32 mouse cellular contexts compared by ENCODE assay signal in genomic region chr17:80460258-80460657, GRCm38 (mm10). TPM values are rescaled to one million over a fixed set of nuclear protein-coding genes. Genes with fewer than 3 reads are reported as not detected.
DNase-seq lines count a peak whose midpoint lies in the region; ATAC-seq and TF ChIP-seq lines count a peak whose summit lies in the region.
"Had no signal": no experiment of that assay in that cellular context is flagged by ENCODE, and none has a peak within 500 bp of the region (broad histone marks: within the 10 kb centered on the region; RNA-seq: fewer than 3 reads in every experiment).

No protein-coding gene starts in this region.

- no peak for TF ChIP-seq CTCF in kidney, postnatal 0 days (IDR thresholded peaks at IDR 0.05; ENCODE audit: low read depth)
- TF ChIP-seq CTCF in kidney, adult 2 months (conservative IDR thresholded peaks at IDR 0.05; ENCODE audit: insufficient read depth, insufficient read length, low read depth, low read length) = no peak
- TF ChIP-seq CTCF in brain, embryonic 14.5 days (IDR thresholded peaks at IDR 0.05; ENCODE audit: borderline replicate concordance, extremely low read depth, insufficient read depth, insufficient read length) = no peak

- no peak for DNase-seq in heart, embryonic 10.5 days (ENCODE audit: low spot score)
- peak; percentile 35 for DNase-seq in kidney, postnatal 0 days (ENCODE audit: low spot score)
- DNase-seq in kidney, adult 2 months = no peak
- DNase-seq in Muller cell, postnatal 12 days (ENCODE audit: inconsistent ontology term) = peak; percentile 57
- peak; percentile 41 for DNase-seq in brain, embryonic 14.5 days (ENCODE audit: low read depth)
- no peak for DNase-seq in spleen, postnatal 4 days (ENCODE audit: low spot score in 2 of 2)
- DNase-seq in cerebellum, postnatal 10 days = no peak
- DNase-seq: adrenal gland, postnatal 14 days; B cell, adult 2 months; cerebellum, adult 2 months; cerebellum, postnatal 25 days; gastrocnemius, adult 2 months; gastrocnemius, postnatal 36 days; heart, adult 18-20 months; heart, postnatal 10 days; kidney, postnatal 4 days; layer of hippocampus, postnatal 36 days; left cerebral cortex, postnatal 4 days; liver, postnatal 0 days; lung, postnatal 36 days; right cerebral cortex, postnatal 14 days had no signal

- no peaks in the 10 kb centered on the region for H3K9me3 ChIP-seq in heart, embryonic 13.5 days
- no peaks in the 10 kb centered on the region for H3K9me3 ChIP-seq in heart, embryonic 10.5 days
- H3K9me3 ChIP-seq in kidney, postnatal 0 days (replicated peaks; ENCODE audit: low read length) = no peaks in the 10 kb centered on the region
- H3K9me3 ChIP-seq: embryonic facial prominence, embryonic 10.5 days; embryonic facial prominence, embryonic 15.5 days; hindbrain, embryonic 10.5 days; kidney, embryonic 15.5 days; liver, embryonic 12.5 days; midbrain, embryonic 15.5 days; neural tube, embryonic 12.5 days; stomach, embryonic 15.5 days had no signal

- no peak overlapping the region for H3K4me3 ChIP-seq in heart, embryonic 13.5 days
- no peak overlapping the region for H3K4me3 ChIP-seq in heart, embryonic 10.5 days
- H3K4me3 ChIP-seq in kidney, postnatal 0 days (replicated peaks; ENCODE audit: low read depth, low read length) = no peak overlapping the region
- H3K4me3 ChIP-seq in kidney, adult 2 months (ENCODE audit: insufficient read depth, low read depth, low read length) = no peak overlapping the region
- H3K4me3 ChIP-seq: embryonic facial prominence, embryonic 10.5 days; embryonic facial prominence, embryonic 15.5 days; gastrocnemius, adult 2 months; hindbrain, embryonic 10.5 days; kidney, embryonic 15.5 days; liver, embryonic 12.5 days; midbrain, embryonic 15.5 days; neural tube, embryonic 12.5 days; stomach, embryonic 15.5 days had no signal

- no peak overlapping the region for H3K4me2 ChIP-seq in heart, embryonic 13.5 days
- H3K4me2 ChIP-seq in kidney, postnatal 0 days (ENCODE audit: low read length) = no peak overlapping the region
- H3K4me2 ChIP-seq: embryonic facial prominence, embryonic 15.5 days; kidney, embryonic 15.5 days; liver, embryonic 12.5 days; midbrain, embryonic 15.5 days; neural tube, embryonic 12.5 days; stomach, embryonic 15.5 days had no signal

- no peaks in the 10 kb centered on the region for H3K27me3 ChIP-seq in heart, embryonic 13.5 days (replicated peaks)
- no peaks in the 10 kb centered on the region for H3K27me3 ChIP-seq in heart, embryonic 10.5 days (ENCODE audit: insufficient read depth, poor library complexity, severe bottlenecking)
- H3K27me3 ChIP-seq in kidney, postnatal 0 days (ENCODE audit: insufficient read depth, low read length) = no peaks in the 10 kb centered on the region
- H3K27me3 ChIP-seq in kidney, adult 2 months (replicated peaks; ENCODE audit: control insufficient read depth, insufficient read depth, low read length) = no peaks in the 10 kb centered on the region
- H3K27me3 ChIP-seq: embryonic facial prominence, embryonic 15.5 days; kidney, embryonic 15.5 days; liver, embryonic 12.5 days; midbrain, embryonic 15.5 days; neural tube, embryonic 12.5 days; stomach, embryonic 15.5 days had no signal

- 0 out of 2 replicates have a peak, but pooled peaks have one; percentile 51 for ATAC-seq in heart, embryonic 13.5 days (ENCODE audit: extremely low read depth, insufficient number of reproducible peaks, low FRiP score, low TSS enrichment)
- ATAC-seq in kidney, postnatal 0 days (replicated peaks; ENCODE audit: low FRiP score, low read depth) = no peak
- ATAC-seq: forebrain, embryonic 16.5 days; intestine, postnatal 0 days; liver, embryonic 12.5 days; liver, postnatal 0 days; midbrain, embryonic 15.5 days had no signal

- TF ChIP-seq POLR2A in kidney, adult 2 months (IDR thresholded peaks at IDR 0.05; ENCODE audit: low read depth, low read length) = no peak
- TF ChIP-seq POLR2A in brain, embryonic 14.5 days (IDR thresholded peaks at IDR 0.05; ENCODE audit: borderline replicate concordance, extremely low read depth, insufficient read depth, insufficient read length, poor library complexity, severe bottlenecking) = no peak

- 59% methylated on average over 5 of the region's 5 CpGs for WGBS in heart, embryonic 13.5 days
- WGBS in heart, embryonic 10.5 days = 72% methylated on average over 5 of the region's 5 CpGs
- WGBS in kidney, postnatal 0 days = 47% methylated on average over 5 of the region's 5 CpGs
- WGBS in kidney, adult 2 months = 48% methylated on average over 5 of the region's 5 CpGs

- H3K27ac ChIP-seq in heart, embryonic 13.5 days (replicated peaks) = no peak overlapping the region
- no peak overlapping the region; the same call in 1 of the 2 replicates for H3K27ac ChIP-seq in heart, embryonic 10.5 days
- no peak overlapping the region for H3K27ac ChIP-seq in kidney, postnatal 0 days
- no peak overlapping the region for H3K27ac ChIP-seq in kidney, adult 2 months (ENCODE audit: insufficient read depth, low read depth, low read length)
- H3K27ac ChIP-seq: embryonic facial prominence, embryonic 10.5 days; embryonic facial prominence, embryonic 15.5 days; gastrocnemius, adult 2 months; hindbrain, embryonic 10.5 days; kidney, embryonic 15.5 days; liver, embryonic 12.5 days; midbrain, embryonic 15.5 days; neural tube, embryonic 12.5 days; stomach, embryonic 15.5 days had no signal

- H3K9ac ChIP-seq in heart, embryonic 13.5 days = no peak overlapping the region
- H3K9ac ChIP-seq in kidney, postnatal 0 days (ENCODE audit: low read depth, low read length) = no peak overlapping the region
- H3K9ac ChIP-seq: embryonic facial prominence, embryonic 15.5 days; kidney, embryonic 15.5 days; liver, embryonic 12.5 days; liver, postnatal 0 days; midbrain, embryonic 15.5 days; neural tube, embryonic 12.5 days; stomach, embryonic 15.5 days had no signal

- H3K4me1 ChIP-seq in heart, embryonic 13.5 days = peaks cover 36% of the 10 kb centered on the region
- H3K4me1 ChIP-seq in heart, embryonic 10.5 days = peaks cover 15% of the 10 kb centered on the region
- no peaks in the 10 kb centered on the region; the same call in 1 of the 2 replicates for H3K4me1 ChIP-seq in kidney, postnatal 0 days (replicated peaks; ENCODE audit: insufficient read depth, low read length)
- peaks cover 3% of the 10 kb centered on the region; the same call in 1 of the 2 replicates for H3K4me1 ChIP-seq in kidney, adult 2 months (ENCODE audit: control insufficient read depth, insufficient read depth, low read length)
- H3K4me1 ChIP-seq: embryonic facial prominence, embryonic 15.5 days had no signal

- peaks cover 11% of the 10 kb centered on the region; the same call in 1 of the 2 replicates for H3K36me3 ChIP-seq in heart, embryonic 13.5 days
- no peaks in the 10 kb centered on the region; the same call in 1 of the 2 replicates for H3K36me3 ChIP-seq in heart, embryonic 10.5 days
- no peaks in the 10 kb centered on the region for H3K36me3 ChIP-seq in kidney, postnatal 0 days (ENCODE audit: insufficient read depth, low read length)
- H3K36me3 ChIP-seq in kidney, adult 2 months (ENCODE audit: control insufficient read depth, insufficient read depth, low read length) = no peaks in the 10 kb centered on the region
- H3K36me3 ChIP-seq: embryonic facial prominence, embryonic 15.5 days; midbrain, embryonic 15.5 days; neural tube, embryonic 12.5 days had no signal

RNA-seq across cellular contexts. Expression of gene Sos1, which starts 20.0 kb away (rescaled TPM):
- polyA plus RNA-seq in heart, embryonic 13.5 days (2015; fragmentation: Nextera tagmentation; extraction: Ambion mirVana) = 2.2 TPM in 2 replicates
- 2.5 and 3.2 TPM in 2 replicates for polyA plus RNA-seq in heart, embryonic 10.5 days (2016; fragmentation: Nextera tagmentation; extraction: Ambion mirVana)
- polyA plus RNA-seq in kidney, postnatal 0 days (2015; fragmentation: Nextera tagmentation; extraction: Ambion mirVana) = 4.3 and 4.8 TPM in 2 replicates
- 3.7 and 4.9 TPM in 2 replicates for polyA plus RNA-seq in kidney, adult 2 months (2012; rRNA removed)
- 11.9 and 21.9 TPM in 2 replicates for polyA plus RNA-seq in brain, embryonic 14.5 days (2012; rRNA removed)

Comparison
In these comparisons a context has a peak if more than half of its experiments do, and no peak if none do; other contexts are left out.
1. DNase-seq: peak in kidney, postnatal 0 days (single experiment), Muller cell, postnatal 12 days (single experiment) and brain, embryonic 14.5 days (single experiment); none in heart, embryonic 10.5 days (single experiment), kidney, adult 2 months (single experiment), spleen, postnatal 4 days (0 of 2) and cerebellum, postnatal 10 days (0 of 2).